Mouse (Mus musculus): ENCODE measurements around the gene Fgf3. TPM values are rescaled to one million over a fixed set of nuclear protein-coding genes. Genes with fewer than 3 reads are reported as not detected.

Gene Fgf3
- polyA plus RNA-seq, 1 experiment from 2014 or later, result not detected

DNA sequence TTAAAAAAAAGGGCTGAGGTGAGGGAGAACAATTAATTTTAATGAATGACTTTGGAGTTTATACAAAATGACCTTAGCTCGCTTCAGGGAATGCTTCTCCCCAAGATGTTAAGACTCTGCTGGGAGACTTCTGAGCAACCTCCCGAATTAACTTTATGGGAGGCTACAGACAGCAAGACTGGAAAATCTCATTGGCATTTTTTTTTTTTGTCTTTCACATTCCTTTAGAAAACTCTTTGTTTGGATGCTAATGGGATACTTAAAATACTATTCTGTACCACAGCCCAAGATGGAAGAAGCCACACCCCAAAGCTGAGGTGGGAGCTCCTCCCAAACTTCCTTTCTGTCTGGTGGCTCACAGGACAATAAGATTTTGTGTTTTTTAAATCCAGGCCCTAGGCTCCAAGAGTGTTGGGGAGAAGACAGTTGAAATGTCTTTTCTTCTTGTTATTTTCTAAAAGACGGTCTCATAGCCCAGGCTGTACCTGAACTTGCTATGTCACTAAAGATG is 26.3 kb downstream of the Fgf3 start:
- Histone ChIP-seq H3K9me3 (ENCODE audit: control insufficient read depth, low read length) (no peaks in the 10 kb centered on the region), H3K27ac (ENCODE audit: low read length) (no peak overlapping the region), H3K27me3 (replicated peaks; ENCODE audit: control insufficient read depth, insufficient read depth, low read length) (peaks cover 59% of the 10 kb centered on the region), H3K36me3 (ENCODE audit: control insufficient read depth, insufficient read depth, low read length) (no peaks in the 10 kb centered on the region), H3K4me2 (ENCODE audit: low read depth, low read length) (no peak overlapping the region), H3K4me3 (ENCODE audit: low read length) (no peak overlapping the region), H3K9ac (ENCODE audit: low read depth, low read length) (no peak overlapping the region), H3K4me1 (ENCODE audit: control insufficient read depth, insufficient read depth, low read length) (peaks cover 9% of the 10 kb centered on the region; the same call in 1 of the 2 replicates)
- 46% methylated on average over 3 of the region's 3 CpGs for WGBS
- ATAC-seq, result no peak

GRCm38 (mm10) chr7:144867161-144867560 is 29.3 kb downstream of the Fgf3 start:
- Histone ChIP-seq H3K4me2 (ENCODE audit: low read depth, low read length) (no peak overlapping the region), H3K36me3 (ENCODE audit: control insufficient read depth, insufficient read depth, low read length) (no peaks in the 10 kb centered on the region), H3K27me3 (replicated peaks; ENCODE audit: control insufficient read depth, insufficient read depth, low read length) (peaks cover 29% of the 10 kb centered on the region), H3K9me3 (ENCODE audit: control insufficient read depth, low read length) (no peaks in the 10 kb centered on the region), H3K9ac (ENCODE audit: low read depth, low read length) (no peak overlapping the region), H3K27ac (ENCODE audit: low read length) (no peak overlapping the region), H3K4me1 (ENCODE audit: control insufficient read depth, insufficient read depth, low read length) (no peaks in the 10 kb centered on the region), H3K4me3 (ENCODE audit: low read length) (no peak overlapping the region)
- WGBS, result 60% methylated on average over 4 of the region's 4 CpGs
- no peak for ATAC-seq

DNA sequence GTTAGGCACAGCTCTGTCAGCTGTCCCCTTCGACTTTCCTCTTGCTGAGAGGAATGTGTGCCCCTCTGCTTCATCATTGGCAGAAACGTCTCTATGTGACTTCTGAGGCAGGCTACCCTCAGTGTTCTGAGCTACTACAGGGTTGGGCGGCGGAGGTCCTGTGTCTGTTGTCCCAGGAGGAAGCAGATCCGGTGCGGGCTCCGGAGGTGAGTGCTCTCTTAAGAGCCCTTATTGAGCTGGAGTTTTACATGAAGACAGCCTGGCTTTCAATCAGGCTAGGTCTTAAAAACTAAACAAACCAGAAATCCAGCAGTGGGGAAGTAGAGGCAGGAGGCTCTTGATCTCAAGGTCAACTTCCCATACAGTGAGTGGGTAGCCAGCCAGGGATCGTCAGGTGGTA is 29.7 kb downstream of the Fgf3 start:
- H3K9me3 ChIP-seq (ENCODE audit: control insufficient read depth, low read length), result no peaks in the 10 kb centered on the region
- no peaks in the 10 kb centered on the region for H3K4me1 ChIP-seq (ENCODE audit: control insufficient read depth, insufficient read depth, low read length)
- 73% methylated on average over 8 of the region's 8 CpGs for WGBS
- peaks cover 27% of the 10 kb centered on the region for H3K27me3 ChIP-seq (replicated peaks; ENCODE audit: control insufficient read depth, insufficient read depth, low read length)
- no peak overlapping the region for H3K9ac ChIP-seq (ENCODE audit: low read depth, low read length)
- no peak overlapping the region for H3K4me2 ChIP-seq (ENCODE audit: low read depth, low read length)
- no peak overlapping the region for H3K4me3 ChIP-seq (ENCODE audit: low read length)
- H3K27ac ChIP-seq (ENCODE audit: low read length), result no peak overlapping the region
- ATAC-seq, result no peak
- no peaks in the 10 kb centered on the region for H3K36me3 ChIP-seq (ENCODE audit: control insufficient read depth, insufficient read depth, low read length)

GRCm38 (mm10) chr7:144872420-144872819 is 34.5 kb downstream of the Fgf3 start:
- H3K36me3 ChIP-seq (ENCODE audit: control insufficient read depth, insufficient read depth, low read length), result no peaks in the 10 kb centered on the region
- H3K27me3 ChIP-seq (replicated peaks; ENCODE audit: control insufficient read depth, insufficient read depth, low read length), result no peaks in the 10 kb centered on the region; the same call in 1 of the 2 replicates
- 57% methylated on average over 4 of the region's 4 CpGs for WGBS
- no peak overlapping the region for H3K27ac ChIP-seq (ENCODE audit: low read length)
- no peak for ATAC-seq
- no peaks in the 10 kb centered on the region for H3K4me1 ChIP-seq (ENCODE audit: control insufficient read depth, insufficient read depth, low read length)
- no peaks in the 10 kb centered on the region for H3K9me3 ChIP-seq (ENCODE audit: control insufficient read depth, low read length)
- no peak overlapping the region for H3K4me2 ChIP-seq (ENCODE audit: low read depth, low read length)
- H3K9ac ChIP-seq (ENCODE audit: low read depth, low read length), result no peak overlapping the region
- H3K4me3 ChIP-seq (ENCODE audit: low read length), result no peak overlapping the region

GRCm38 (mm10) chr7:144873160-144873559 is 35.3 kb downstream of the Fgf3 start:
- no peak overlapping the region for H3K9ac ChIP-seq (ENCODE audit: low read depth, low read length)
- no peaks in the 10 kb centered on the region; the same call in 1 of the 2 replicates for H3K27me3 ChIP-seq (replicated peaks; ENCODE audit: control insufficient read depth, insufficient read depth, low read length)
- 80% methylated on average over 4 of the region's 4 CpGs for WGBS
- H3K27ac ChIP-seq (ENCODE audit: low read length), result no peak overlapping the region
- H3K36me3 ChIP-seq (ENCODE audit: control insufficient read depth, insufficient read depth, low read length), result no peaks in the 10 kb centered on the region
- no peak overlapping the region for H3K4me2 ChIP-seq (ENCODE audit: low read depth, low read length)
- H3K4me1 ChIP-seq (ENCODE audit: control insufficient read depth, insufficient read depth, low read length), result no peaks in the 10 kb centered on the region
- H3K4me3 ChIP-seq (ENCODE audit: low read length), result no peak overlapping the region
- ATAC-seq, result no peak
- H3K9me3 ChIP-seq (ENCODE audit: control insufficient read depth, low read length), result no peaks in the 10 kb centered on the region

GRCm38 (mm10) chr7:144874226-144874625 is 36.3 kb downstream of the Fgf3 start:
- no peaks in the 10 kb centered on the region; the same call in 1 of the 2 replicates for H3K27me3 ChIP-seq (replicated peaks; ENCODE audit: control insufficient read depth, insufficient read depth, low read length)
- H3K9ac ChIP-seq (ENCODE audit: low read depth, low read length), result no peak overlapping the region
- no peaks in the 10 kb centered on the region for H3K36me3 ChIP-seq (ENCODE audit: control insufficient read depth, insufficient read depth, low read length)
- no peak for ATAC-seq
- no peak overlapping the region for H3K4me3 ChIP-seq (ENCODE audit: low read length)
- 70% methylated on average over 4 of the region's 4 CpGs for WGBS
- H3K9me3 ChIP-seq (ENCODE audit: control insufficient read depth, low read length), result no peaks in the 10 kb centered on the region
- H3K4me1 ChIP-seq (ENCODE audit: control insufficient read depth, insufficient read depth, low read length), result no peaks in the 10 kb centered on the region
- no peak overlapping the region for H3K4me2 ChIP-seq (ENCODE audit: low read depth, low read length)
- no peak overlapping the region for H3K27ac ChIP-seq (ENCODE audit: low read length)

- Histone ChIP-seq H3K4me2 (ENCODE audit: low read depth, low read length) (no peak overlapping the region), H3K4me3 (ENCODE audit: low read length) (no peak overlapping the region), H3K27me3 (replicated peaks; ENCODE audit: control insufficient read depth, insufficient read depth, low read length) (no peaks in the 10 kb centered on the region), H3K27ac (ENCODE audit: low read length) (no peak overlapping the region), H3K9ac (ENCODE audit: low read depth, low read length) (no peak overlapping the region), H3K9me3 (ENCODE audit: control insufficient read depth, low read length) (no peaks in the 10 kb centered on the region), H3K4me1 (ENCODE audit: control insufficient read depth, insufficient read depth, low read length) (no peaks in the 10 kb centered on the region), H3K36me3 (ENCODE audit: control insufficient read depth, insufficient read depth, low read length) (no peaks in the 10 kb centered on the region)
- 92% methylated on average over 1 of the region's 1 CpGs for WGBS
- no peak for ATAC-seq
Measured at GRCm38 (mm10) chr7:144878401-144878800, 40.5 kb downstream of the Fgf3 start.

DNA sequence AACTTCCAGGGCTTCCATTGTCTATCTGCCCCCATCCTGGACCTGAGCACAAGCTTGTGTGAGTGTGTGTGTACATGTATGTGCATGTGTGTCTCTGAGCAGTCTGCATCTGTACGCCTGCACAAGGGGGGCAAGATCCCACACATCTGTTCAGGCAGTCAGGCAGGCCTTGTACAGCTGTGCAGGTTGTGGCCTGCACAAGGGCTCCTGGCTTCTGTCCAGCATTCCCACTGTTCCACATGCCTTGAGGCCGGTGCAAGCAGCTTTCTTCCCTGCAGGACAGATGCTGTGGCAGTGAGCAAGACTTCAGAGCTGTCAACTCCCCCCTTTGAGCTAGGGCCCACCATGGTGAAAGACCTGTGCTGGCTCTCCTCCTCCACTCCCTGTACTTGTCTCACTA is 45.2 kb downstream of the Fgf3 start:
- no peak for ATAC-seq
- Histone ChIP-seq H3K4me1 (ENCODE audit: control insufficient read depth, insufficient read depth, low read length) (no peaks in the 10 kb centered on the region), H3K9ac (ENCODE audit: low read depth, low read length) (no peak overlapping the region), H3K36me3 (ENCODE audit: control insufficient read depth, insufficient read depth, low read length) (no peaks in the 10 kb centered on the region), H3K4me2 (ENCODE audit: low read depth, low read length) (no peak overlapping the region), H3K27ac (ENCODE audit: low read length) (no peak overlapping the region), H3K27me3 (replicated peaks; ENCODE audit: control insufficient read depth, insufficient read depth, low read length) (no peaks in the 10 kb centered on the region), H3K4me3 (ENCODE audit: low read length) (no peak overlapping the region), H3K9me3 (ENCODE audit: control insufficient read depth, low read length) (no peaks in the 10 kb centered on the region)
- WGBS, result 29% methylated on average over 2 of the region's 2 CpGs

GRCm38 (mm10) chr7:144887672-144888071 is 49.8 kb downstream of the Fgf3 start:
- Histone ChIP-seq H3K9ac (ENCODE audit: low read depth, low read length) (no peak overlapping the region), H3K27me3 (replicated peaks; ENCODE audit: control insufficient read depth, insufficient read depth, low read length) (peaks cover 6% of the 10 kb centered on the region; the same call in 1 of the 2 replicates), H3K9me3 (ENCODE audit: control insufficient read depth, low read length) (no peaks in the 10 kb centered on the region), H3K36me3 (ENCODE audit: control insufficient read depth, insufficient read depth, low read length) (no peaks in the 10 kb centered on the region), H3K27ac (ENCODE audit: low read length) (no peak overlapping the region), H3K4me2 (ENCODE audit: low read depth, low read length) (no peak overlapping the region), H3K4me3 (ENCODE audit: low read length) (no peak overlapping the region), H3K4me1 (ENCODE audit: control insufficient read depth, insufficient read depth, low read length) (no peaks in the 10 kb centered on the region)
- 81% methylated on average over 2 of the region's 2 CpGs for WGBS
- ATAC-seq, result no peak
